Mouse (Mus musculus): ENCODE measurements around the gene Pwp2.

DNA sequence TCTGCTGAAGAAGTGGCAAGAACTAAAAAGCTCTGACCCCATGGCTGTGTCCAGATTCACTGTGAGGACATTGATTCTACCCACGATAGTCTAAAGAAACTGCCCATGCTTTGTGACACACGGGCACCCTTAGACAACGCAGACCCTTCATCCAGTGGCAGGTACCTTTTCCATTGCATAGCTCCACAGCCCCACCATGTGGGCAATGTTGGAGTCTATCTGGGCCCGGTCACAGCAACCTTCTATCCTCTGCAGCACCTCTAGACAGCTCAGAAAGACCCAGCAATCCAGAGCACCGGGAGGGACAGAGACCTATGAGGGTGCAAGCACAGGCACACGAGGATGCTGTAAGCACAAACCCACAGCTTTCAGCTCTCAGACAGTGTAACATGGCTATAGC lies 26.4 kb upstream of the Pwp2 start:
- TF ChIP-seq CTCF (IDR thresholded peaks at IDR 0.05; ENCODE audit: insufficient read depth, low read length) (peak; percentile 35; the same call in 1 of the 2 replicates), POLR2A (IDR thresholded peaks at IDR 0.05; ENCODE audit: borderline replicate concordance, extremely low read depth, low read depth, low read length) (no peak)
